In genomic region chr7:139969348-139970130, GRCm38 (mm10) we compare ENCODE assay signal across 9 mouse cellular contexts. TPM values are rescaled to one million over a fixed set of nuclear protein-coding genes. Genes with fewer than 3 reads are reported as not detected.
DNase-seq lines count a peak whose midpoint lies in the region; ATAC-seq and TF ChIP-seq lines count a peak whose summit lies in the region.
"Had no signal": no experiment of that assay in that cellular context is flagged by ENCODE, and none has a peak within 500 bp of the region (broad histone marks: within the 10 kb centered on the region; RNA-seq: fewer than 3 reads in every experiment).

No protein-coding gene starts in this region.

- WGBS in midbrain, embryonic 12.5 days = 33% methylated on average over 10 of the region's 10 CpGs
- 32% methylated on average over 10 of the region's 10 CpGs for WGBS in midbrain, embryonic 16.5 days
- WGBS in cerebellum, adult 2 months = 44% methylated on average over 9 of the region's 10 CpGs

- DNase-seq in cerebellum, adult 2 months = peak; percentile 73 to 86
- DNase-seq in frontal cortex, adult 2 months (ENCODE audit: extremely low spot score in 1 of 2, low spot score in 1 of 2) = peak; percentile 72 to 97
- peak; percentile 94 for DNase-seq in layer of hippocampus, adult 11-12 months (ENCODE audit: low spot score)
- peak; percentile 83 for DNase-seq in lung, postnatal 14 days
- peak; percentile 92 to 95 for DNase-seq in right cerebral cortex, adult 2 months (ENCODE audit: low spot score in 2 of 2)
- DNase-seq in urinary bladder, postnatal 14 days (ENCODE audit: low spot score) = peak; percentile 89

- H3K27ac ChIP-seq in midbrain, embryonic 12.5 days (replicated peaks) = no peak overlapping the region
- H3K27ac ChIP-seq in midbrain, embryonic 16.5 days (ENCODE audit: low read length) = no peak overlapping the region
- no peak overlapping the region for H3K27ac ChIP-seq in cerebellum, adult 2 months (ENCODE audit: insufficient read depth, low read length)
- H3K27ac ChIP-seq: heart, embryonic 15.5 days had no signal

- no peak overlapping the region for H3K4me2 ChIP-seq in midbrain, embryonic 12.5 days (replicated peaks)
- no peak overlapping the region for H3K4me2 ChIP-seq in midbrain, embryonic 16.5 days (ENCODE audit: low read length)
- H3K4me2 ChIP-seq: heart, embryonic 15.5 days had no signal

- no peaks in the 10 kb centered on the region for H3K36me3 ChIP-seq in midbrain, embryonic 12.5 days
- no peaks in the 10 kb centered on the region for H3K36me3 ChIP-seq in midbrain, embryonic 16.5 days (ENCODE audit: control insufficient read depth, insufficient read depth, low read length)
- H3K36me3 ChIP-seq: heart, embryonic 15.5 days had no signal

- peak; percentile 82 for TF ChIP-seq CTCF in cerebellum, adult 2 months (IDR thresholded peaks at IDR 0.05; ENCODE audit: borderline replicate concordance, insufficient read depth, low read depth, low read length)

- no peak overlapping the region for H3K4me3 ChIP-seq in midbrain, embryonic 12.5 days
- no peak overlapping the region for H3K4me3 ChIP-seq in midbrain, embryonic 16.5 days (ENCODE audit: low read depth, low read length)
- H3K4me3 ChIP-seq in cerebellum, adult 2 months (replicated peaks; ENCODE audit: insufficient read depth, low read depth, low read length) = no peak overlapping the region
- H3K4me3 ChIP-seq: heart, embryonic 15.5 days had no signal

- no peaks in the 10 kb centered on the region for H3K4me1 ChIP-seq in midbrain, embryonic 12.5 days
- no peaks in the 10 kb centered on the region for H3K4me1 ChIP-seq in midbrain, embryonic 16.5 days (ENCODE audit: control insufficient read depth, insufficient read depth, low read length)
- no peaks in the 10 kb centered on the region for H3K4me1 ChIP-seq in cerebellum, adult 2 months (ENCODE audit: control insufficient read depth, insufficient read depth, low read length)
- H3K4me1 ChIP-seq: heart, embryonic 15.5 days had no signal

- peaks cover 71% of the 10 kb centered on the region for H3K27me3 ChIP-seq in midbrain, embryonic 12.5 days
- H3K27me3 ChIP-seq in midbrain, embryonic 16.5 days (ENCODE audit: control insufficient read depth, insufficient read depth, low read depth, low read length) = no peaks in the 10 kb centered on the region
- H3K27me3 ChIP-seq in cerebellum, adult 2 months (ENCODE audit: control insufficient read depth, insufficient read depth, low read length) = no peaks in the 10 kb centered on the region

- H3K9ac ChIP-seq in midbrain, embryonic 12.5 days (replicated peaks) = no peak overlapping the region
- no peak overlapping the region for H3K9ac ChIP-seq in midbrain, embryonic 16.5 days (ENCODE audit: low read depth, low read length)
- H3K9ac ChIP-seq: heart, embryonic 15.5 days had no signal

- peak; percentile 24; the same call in 1 of the 2 replicates for ATAC-seq in midbrain, embryonic 12.5 days (ENCODE audit: low FRiP score, low read depth)
- ATAC-seq in midbrain, embryonic 16.5 days = no peak

- H3K9me3 ChIP-seq in midbrain, embryonic 12.5 days = no peaks in the 10 kb centered on the region
- no peaks in the 10 kb centered on the region for H3K9me3 ChIP-seq in midbrain, embryonic 16.5 days (replicated peaks; ENCODE audit: control insufficient read depth, low read length, poor library complexity, severe bottlenecking)
- H3K9me3 ChIP-seq: heart, embryonic 15.5 days had no signal

- TF ChIP-seq POLR2A in cerebellum, adult 2 months (IDR thresholded peaks at IDR 0.05; ENCODE audit: borderline replicate concordance, insufficient read depth, low read length) = no peak

RNA-seq across cellular contexts. Expression of gene 6430531B16Rik, which starts 9.0 kb away (rescaled TPM):
- 0.45 and 0.52 TPM in 2 replicates for polyA plus RNA-seq in midbrain, embryonic 12.5 days (2016; fragmentation: Nextera tagmentation; extraction: Ambion mirVana)
- 0.95 and 1.0 TPM in 2 replicates for polyA plus RNA-seq in midbrain, embryonic 16.5 days (2015; fragmentation: Nextera tagmentation; extraction: Ambion mirVana)
- 0.21 and 0.39 TPM in 2 replicates for polyA plus RNA-seq in cerebellum, adult 2 months (2012; rRNA removed)
- polyA plus RNA-seq in frontal cortex, adult 2 months (2012; rRNA removed) = 1.0 and 1.2 TPM in 2 replicates
- polyA plus RNA-seq: heart, embryonic 15.5 days had no signal

RNA-seq across cellular contexts. Expression of gene Adam8, which starts 22.8 kb away (rescaled TPM):
- 3.6 and 3.9 TPM in 2 replicates for polyA plus RNA-seq in midbrain, embryonic 12.5 days (2016; fragmentation: Nextera tagmentation; extraction: Ambion mirVana)
- polyA plus RNA-seq in midbrain, embryonic 16.5 days (2015; fragmentation: Nextera tagmentation; extraction: Ambion mirVana) = 3.0 and 3.9 TPM in 2 replicates
- 2.8 and 4.1 TPM in 2 replicates for polyA plus RNA-seq in cerebellum, adult 2 months (2012; rRNA removed)
- 6.4 and 7.7 TPM in 2 replicates for polyA plus RNA-seq in frontal cortex, adult 2 months (2012; rRNA removed)

RNA-seq across cellular contexts. Expression of gene Utf1, which starts 25.9 kb away (rescaled TPM):
- not detected in 2 replicates for polyA plus RNA-seq in midbrain, embryonic 12.5 days (2016; fragmentation: Nextera tagmentation; extraction: Ambion mirVana)
- polyA plus RNA-seq in midbrain, embryonic 16.5 days (2015; fragmentation: Nextera tagmentation; extraction: Ambion mirVana) = not detected in 2 replicates
- 0.16 TPM in 1 of 2 replicates, not detected in the other for polyA plus RNA-seq in cerebellum, adult 2 months (2012; rRNA removed)
- 0.18 TPM in 1 of 2 replicates, not detected in the other for polyA plus RNA-seq in frontal cortex, adult 2 months (2012; rRNA removed)
- polyA plus RNA-seq: heart, embryonic 15.5 days had no signal
